Mouse (Mus musculus): ENCODE data around the gene Epha10.
A peak's percentile ranks its signal among the peaks of the same experiment; 100 is the strongest.

DNA sequence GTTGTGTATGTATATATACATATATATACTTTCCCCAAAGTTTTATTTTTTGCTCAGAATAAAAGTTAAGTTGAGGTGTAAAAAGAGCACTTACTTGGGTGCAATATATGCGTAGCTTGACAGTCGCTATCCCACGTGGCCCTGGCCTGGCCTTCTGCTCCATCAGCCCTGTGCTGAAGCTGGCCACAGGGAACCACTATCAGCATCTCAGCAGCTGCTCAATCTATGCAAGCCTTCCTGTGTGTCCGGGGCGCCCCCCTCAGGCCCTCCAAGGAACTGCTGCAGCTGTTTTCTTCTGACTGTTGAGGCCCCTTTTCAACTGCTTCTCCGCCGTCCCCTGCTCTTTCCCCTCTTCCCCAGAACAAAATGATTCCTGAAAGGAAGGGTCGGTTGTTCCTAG lies 33.1 kb upstream of the Epha10 start:
- TF ChIP-seq CTCF (IDR thresholded peaks at IDR 0.05; ENCODE audit: control insufficient read depth, insufficient read depth, low read length), result peak; percentile 75
- no peak for TF ChIP-seq POLR2A (IDR thresholded peaks at IDR 0.05; ENCODE audit: borderline replicate concordance, control insufficient read depth, low read depth, low read length)
